Mouse (Mus musculus): ENCODE measurements around the gene Tmtc3. TPM values are rescaled to one million over a fixed set of nuclear protein-coding genes. Genes with fewer than 3 reads are reported as not detected.
A peak's percentile ranks its signal among the peaks of the same experiment; 100 is the strongest.
"Not testable (repeated sequence)": the region's sequence is repeated elsewhere in the genome, so short reads cannot be mapped to it uniquely, and the experiment has no call there.

Gene Tmtc3
- total RNA-seq (2021), result 10 to 100 TPM; 11.0 to 14.5 TPM

DNA sequence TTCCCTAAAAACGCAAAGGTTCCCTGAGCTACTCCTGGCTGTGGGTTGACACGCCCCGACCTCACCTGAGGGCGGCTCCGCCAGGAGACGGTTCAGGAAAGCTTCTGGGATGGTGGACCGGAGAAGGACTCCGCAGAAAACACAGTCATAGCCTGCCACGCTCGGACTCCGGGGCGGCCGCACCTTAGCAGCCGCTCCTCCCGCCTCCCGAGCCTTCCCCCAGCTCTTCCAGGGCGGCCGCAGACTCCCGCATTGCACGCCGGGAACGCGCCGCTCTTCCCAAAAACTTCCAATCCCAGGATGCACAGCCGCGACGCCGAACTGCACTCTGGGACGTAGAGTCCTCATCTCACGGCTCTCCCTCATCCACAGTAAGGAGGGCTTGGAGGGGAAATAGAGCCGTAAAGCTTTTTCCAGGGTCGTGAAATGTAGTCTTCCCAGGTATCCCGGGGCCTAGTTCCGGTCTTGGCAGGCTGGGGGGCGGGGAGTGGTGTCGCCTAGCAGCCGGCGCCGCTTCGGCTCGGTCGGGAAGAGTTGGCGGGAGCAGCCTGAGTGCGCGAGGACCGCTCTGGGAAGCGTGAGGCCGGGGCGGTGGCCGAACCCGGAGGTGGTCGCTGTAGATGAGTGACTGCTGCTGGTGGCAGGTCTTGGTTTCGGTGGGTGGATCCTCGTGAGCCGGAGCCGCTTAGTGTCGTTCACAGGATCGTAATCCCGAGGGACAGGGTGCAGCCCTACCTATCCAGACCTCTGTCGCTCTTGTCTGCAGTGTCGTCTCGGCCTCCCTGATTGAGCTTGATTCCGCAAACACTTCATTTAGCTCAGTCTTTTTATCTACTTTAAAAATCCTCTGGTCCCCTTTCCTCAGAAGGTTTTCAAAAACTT lies at the start of gene Tmtc3, which contains the start of gene Cep290:
Gene Tmtc3 (minus strand): TSS at position 254 of the 882 bp plus-strand sequence.
Gene Cep290 (plus strand): TSS at position 462 of the 882 bp plus-strand sequence.
- intact Hi-C loops (cut with DNase I), result loop anchor here (5.0 kb wide), 1 partner anchor 845 kb away; no protein-coding TSS in a partner anchor
- peak; percentile 96 to 97 for DNase-seq (ENCODE audit: low spot score in 2 of 2)

- intact Hi-C loops (cut with DNase I), result no loop called here
- DNase-seq (ENCODE audit: low spot score in 2 of 2), result no peak
Measured at GRCm38 (mm10) chr10:100524499-100525390, 37.6 kb upstream of the Tmtc3 start.

DNA sequence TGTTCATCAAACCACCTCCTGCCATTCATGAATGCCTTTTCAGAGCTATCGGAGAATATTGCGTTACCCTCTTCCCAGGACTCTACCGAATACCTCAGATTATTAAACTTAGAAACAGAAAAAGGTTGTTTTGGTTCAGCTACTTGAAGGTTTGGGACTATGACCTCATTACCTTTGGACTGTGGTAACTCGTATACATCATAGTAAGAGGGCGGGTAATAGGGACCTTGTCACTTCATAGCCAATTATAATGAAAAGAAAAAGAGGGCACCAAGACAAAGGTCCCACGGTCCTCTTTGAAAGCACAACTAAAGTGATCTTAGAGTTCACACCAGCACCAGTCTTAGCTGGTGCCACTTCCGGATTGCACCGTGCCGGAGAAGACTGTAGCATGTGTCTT lies 35.2 kb upstream of the Tmtc3 start:
- DNase-seq (ENCODE audit: low spot score in 2 of 2), result no peak
- intact Hi-C loops (cut with DNase I), result no loop called here

- intact Hi-C loops (cut with DNase I), result no loop called here
Measured at GRCm38 (mm10) chr10:100521617-100522016, 34.5 kb upstream of the Tmtc3 start.

GRCm38 (mm10) chr10:100508170-100508569 lies 21.0 kb upstream of the Tmtc3 start:
- no peak for DNase-seq (ENCODE audit: low spot score in 2 of 2)
- intact Hi-C loops (cut with DNase I), result no loop called here

More at GRCm38 (mm10) chr10:100521617-100522016, 34.5 kb upstream of the Tmtc3 start:
- DNase-seq (ENCODE audit: low spot score in 2 of 2), result no peak

DNA sequence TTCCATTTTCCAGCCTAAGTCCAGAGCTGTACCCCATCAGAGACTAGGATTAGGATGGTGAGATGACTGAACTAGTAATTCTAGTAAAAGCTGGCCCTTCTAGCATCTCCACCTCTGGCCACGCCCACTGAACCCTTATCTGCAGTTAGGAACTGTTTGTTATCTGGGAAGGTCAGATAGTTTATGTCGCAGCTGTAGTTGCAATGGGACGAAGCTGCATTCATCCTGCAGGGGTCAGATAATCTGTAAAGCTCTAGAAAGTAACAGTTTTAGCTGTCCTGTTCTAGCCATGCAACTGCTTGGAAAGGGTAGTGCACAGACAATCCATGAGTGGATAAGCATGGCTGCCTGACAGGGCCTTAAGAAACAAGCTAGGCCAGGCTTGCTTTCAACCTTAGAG lies 11.2 kb upstream of the Tmtc3 start:
- intact Hi-C loops (cut with DNase I), result no loop called here
- no peak for DNase-seq (ENCODE audit: low spot score in 2 of 2)

GRCm38 (mm10) chr10:100491916-100492315 lies 4.8 kb upstream of the Tmtc3 start:
- intact Hi-C loops (cut with DNase I), result no loop called here
- DNase-seq (ENCODE audit: low spot score in 2 of 2), result no peak

- intact Hi-C loops (cut with DNase I), result loop anchor here (5.0 kb wide), 1 partner anchor 844 kb away; no protein-coding TSS in a partner anchor
- no peak for DNase-seq (ENCODE audit: low spot score in 2 of 2)
Measured at GRCm38 (mm10) chr10:100486701-100487096, 451 bp downstream of the Tmtc3 start.

GRCm38 (mm10) chr10:100479538-100479937 lies 7.6 kb downstream of the Tmtc3 start:
- DNase-seq (ENCODE audit: low spot score in 2 of 2), result no peak
- intact Hi-C loops (cut with DNase I), result no loop called here

DNA sequence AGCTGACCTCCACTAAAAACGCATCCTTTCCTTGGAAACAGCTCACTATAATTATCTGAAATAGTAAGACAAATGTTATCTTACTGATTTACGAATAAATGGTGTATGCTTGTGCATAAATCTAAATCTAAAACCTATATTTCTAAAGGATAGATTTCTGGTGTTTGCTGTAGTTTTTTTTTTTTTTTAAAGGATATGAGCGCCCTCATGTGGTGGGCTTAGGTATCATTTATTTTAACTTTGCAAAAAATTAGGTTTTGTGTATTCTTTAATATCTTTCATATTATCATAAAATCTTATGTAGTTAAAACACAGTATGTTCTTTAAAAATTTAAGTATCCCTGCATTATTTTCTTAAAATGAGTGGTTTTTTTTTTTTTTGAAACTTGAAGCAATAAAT lies 12.1 kb downstream of the Tmtc3 start:
- intact Hi-C loops (cut with DNase I), result no loop called here

DNA sequence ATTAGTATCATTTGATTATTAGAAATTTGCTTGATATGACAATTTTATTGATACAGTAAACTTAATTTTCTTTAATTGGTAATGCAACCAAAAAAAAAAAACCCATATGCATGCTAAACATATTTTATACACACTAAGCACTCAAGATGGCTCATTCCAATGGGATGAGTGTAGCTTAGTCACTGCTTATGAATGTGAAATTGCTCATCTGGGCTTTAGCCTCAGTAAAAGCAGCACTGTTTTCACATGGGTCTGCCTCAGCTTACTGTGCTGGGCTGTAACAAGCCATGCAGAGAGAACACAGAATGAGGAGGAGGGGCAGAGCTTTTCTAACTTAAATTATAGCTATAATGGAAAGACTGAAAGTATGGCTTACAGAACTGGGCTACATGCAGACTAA lies 26.6 kb downstream of the Tmtc3 start:
- intact Hi-C loops (cut with DNase I), result no loop called here

More for the DNA sequence above, 12.1 kb downstream of the Tmtc3 start:
- DNase-seq (ENCODE audit: low spot score in 2 of 2), result no peak

DNA sequence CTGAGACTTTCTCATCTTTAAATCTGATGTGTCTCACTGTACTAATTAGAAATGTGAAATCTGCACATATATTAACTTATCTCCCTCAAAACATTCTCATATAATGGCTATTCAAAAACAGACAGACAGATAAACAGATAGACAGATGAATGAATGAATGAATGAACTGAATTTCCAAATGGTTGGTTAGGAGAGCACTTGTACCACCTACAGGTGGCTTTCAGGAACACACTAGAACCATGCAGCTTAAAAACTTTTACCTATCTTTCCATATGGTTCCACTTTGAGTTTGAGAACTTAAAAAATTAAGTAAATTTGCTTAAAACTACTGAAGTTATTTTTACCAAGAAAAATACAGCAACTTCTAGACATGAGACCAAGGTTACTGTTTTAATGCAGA lies 37.8 kb downstream of the Tmtc3 start:
- no peak for DNase-seq (ENCODE audit: low spot score in 2 of 2)
- intact Hi-C loops (cut with DNase I), result no loop called here

More for the DNA sequence above, 26.6 kb downstream of the Tmtc3 start:
- no peak for DNase-seq (ENCODE audit: low spot score in 2 of 2)

- intact Hi-C loops (cut with DNase I), result no loop called here
- no peak for DNase-seq (ENCODE audit: low spot score in 2 of 2)
Measured at GRCm38 (mm10) chr10:100427592-100427991, 59.6 kb downstream of the Tmtc3 start.

- no peak for DNase-seq (ENCODE audit: low spot score in 2 of 2)
- intact Hi-C loops (cut with DNase I), result no loop called here
Measured at GRCm38 (mm10) chr10:100415566-100415965, 71.6 kb downstream of the Tmtc3 start.

- DNase-seq (ENCODE audit: low spot score in 2 of 2); intact Hi-C loops (cut with DNase I): not testable (repeated sequence)
Measured at GRCm38 (mm10) chr10:100402301-100402700, 84.8 kb downstream of the Tmtc3 start.

Other genes starting within 250 kb of the Tmtc3 start
- gene Gm4301, start 151.7 kb downstream of the Tmtc3 start, total RNA-seq (2021), result not detected
- gene Gm4302, start 146.5 kb downstream of the Tmtc3 start, total RNA-seq (2021), result not detected
- not detected for gene Gm4303, start 141.4 kb downstream of the Tmtc3 start, total RNA-seq (2021)
- gene Gm4305, start 136.3 kb downstream of the Tmtc3 start, total RNA-seq (2021), result not detected
- gene Gm4307, start 126.0 kb downstream of the Tmtc3 start, total RNA-seq (2021), result not detected
- gene Gm4312, start 104.8 kb downstream of the Tmtc3 start, total RNA-seq (2021), result not detected
- gene Cep290, start 208 bp upstream of the Tmtc3 start, total RNA-seq (2021), result 10 to 100 TPM; 14.0 to 16.4 TPM
- gene 4930430F08Rik, start 103.1 kb upstream of the Tmtc3 start, total RNA-seq (2021), result 10 to 100 TPM; 19.0 to 20.8 TPM
- gene 1700017N19Rik, start 103.1 kb upstream of the Tmtc3 start, total RNA-seq (2021), result not detected

All from left cerebral cortex, postnatal 36 days (tissue).